Mouse (Mus musculus): ENCODE data around the gene Cfl1. TPM values are rescaled to one million over a fixed set of nuclear protein-coding genes. Genes with fewer than 3 reads are reported as not detected.

Gene Cfl1
- total and polyA plus RNA-seq, 3 experiments, result 818 to 1,768 (median 999) TPM

GRCm38 (mm10) chr19:5477004-5477667, 13.1 kb upstream of the Cfl1 start:
- Histone ChIP-seq H3K27me3 (replicated peaks) (no peaks in the 10 kb centered on the region), H3K27ac (ENCODE audit: insufficient read depth, low read depth) (no peak overlapping the region), H3K4me3 (replicated peaks in 1 of 3; ENCODE audit: low read depth in 2 of 3, low read length in 2 of 3, poor library complexity in 1 of 3) (no peak overlapping the region), H3K36me3 (replicated peaks in 1 of 2; ENCODE audit: control insufficient read depth in 1 of 2, insufficient read depth in 1 of 2, low read length in 1 of 2) (peaks cover 0 to 10% of the 10 kb centered on the region in 2 experiments), H3K9me3 (replicated peaks; ENCODE audit: low read length) (no peaks in the 10 kb centered on the region), H3K4me1 (ENCODE audit: control insufficient read depth in 1 of 2, insufficient read depth in 2 of 2) (no peaks in the 10 kb centered on the region), H3K79me2 (replicated peaks; ENCODE audit: control insufficient read depth, extremely low read depth, insufficient read depth, poor library complexity, severe bottlenecking) (no peaks in the 10 kb centered on the region), H3K4me2 (ENCODE audit: insufficient read depth, low read depth, poor library complexity, severe bottlenecking) (no peak overlapping the region), H3K9ac (ENCODE audit: insufficient read depth, low read depth) (no peak overlapping the region)
- dilution Hi-C loops (cut with MboI; ENCODE audit: extremely low pct_ligation_motif_present, extremely low pct_unique_long_range_greater_than_20kb, low sequenced_read_pairs) (no loop called here), in situ Hi-C loops (cut with MboI; ENCODE audit: low pct_ligation_motif_present, low pct_unique_long_range_greater_than_20kb, low sequenced_read_pairs) (no loop called here)
- TF ChIP-seq ZMIZ1 (IDR thresholded peaks at IDR 0.05; ENCODE audit: low read depth, low read length) (no peak), ETS1 (conservative IDR thresholded peaks at IDR 0.05; ENCODE audit: low read depth, low read length) (no peak), TBP (conservative IDR thresholded peaks at IDR 0.05; ENCODE audit: low read depth, low read length) (no peak), KAT2A (IDR thresholded peaks at IDR 0.05; ENCODE audit: insufficient replicate concordance, low read length) (no peak), NRF1 (IDR thresholded peaks at IDR 0.05; ENCODE audit: low read depth, low read length) (no peak), RCOR1 (conservative IDR thresholded peaks at IDR 0.05; ENCODE audit: low read depth, low read length) (no peak), USF1 (IDR thresholded peaks at IDR 0.05; ENCODE audit: low read depth, low read length) (no peak), ELF1 (IDR thresholded peaks at IDR 0.05; ENCODE audit: low read depth, low read length) (no peak), ZKSCAN1 (IDR thresholded peaks at IDR 0.05; ENCODE audit: borderline replicate concordance, low read depth, low read length) (no peak), MXI1 (IDR thresholded peaks at IDR 0.05; ENCODE audit: low read depth, low read length) (no peak), POLR2AphosphoS2 (IDR thresholded peaks at IDR 0.05; ENCODE audit: low read depth, low read length) (no peak), MAZ (IDR thresholded peaks at IDR 0.05; ENCODE audit: low read depth, low read length) (no peak), MAFK (IDR thresholded peaks at IDR 0.05; ENCODE audit: insufficient replicate concordance, low read length) (no peak), CTCF (conservative IDR thresholded peaks at IDR 0.05 in 1 of 2, IDR thresholded peaks at IDR 0.05 in 1 of 2; ENCODE audit: low read depth in 2 of 2, low read length in 2 of 2) (no peak), JUND (conservative IDR thresholded peaks at IDR 0.05; ENCODE audit: low read depth, low read length) (no peak), POLR2A (IDR thresholded peaks at IDR 0.05; ENCODE audit: low read depth, low read length) (no peak), MEF2A (IDR thresholded peaks at IDR 0.05; ENCODE audit: borderline replicate concordance, low read depth, low read length) (no peak), CHD1 (IDR thresholded peaks at IDR 0.05; ENCODE audit: low read depth, low read length) (no peak)
- DNase-seq (ENCODE audit: extremely low read depth), result no peak

- in situ Hi-C loops (cut with MboI; ENCODE audit: low pct_ligation_motif_present, low pct_unique_long_range_greater_than_20kb, low sequenced_read_pairs), result no loop called here
- Histone ChIP-seq H3K4me3 (replicated peaks in 1 of 3; ENCODE audit: low read depth in 2 of 3, low read length in 2 of 3, poor library complexity in 1 of 3) (no peak overlapping the region), H3K9me3 (replicated peaks; ENCODE audit: low read length) (no peaks in the 10 kb centered on the region), H3K4me2 (ENCODE audit: insufficient read depth, low read depth, poor library complexity, severe bottlenecking) (no peak overlapping the region), H3K79me2 (replicated peaks; ENCODE audit: control insufficient read depth, extremely low read depth, insufficient read depth, poor library complexity, severe bottlenecking) (no peaks in the 10 kb centered on the region), H3K36me3 (replicated peaks in 1 of 2; ENCODE audit: control insufficient read depth in 1 of 2, insufficient read depth in 1 of 2, low read length in 1 of 2) (peaks cover 0 to 17% of the 10 kb centered on the region in 2 experiments), H3K4me1 (ENCODE audit: control insufficient read depth in 1 of 2, insufficient read depth in 2 of 2) (no peaks in the 10 kb centered on the region), H3K27me3 (replicated peaks) (no peaks in the 10 kb centered on the region), H3K9ac (ENCODE audit: insufficient read depth, low read depth) (no peak overlapping the region), H3K27ac (ENCODE audit: insufficient read depth, low read depth) (no peak overlapping the region)
- dilution Hi-C loops (cut with MboI; ENCODE audit: extremely low pct_ligation_motif_present, extremely low pct_unique_long_range_greater_than_20kb, low sequenced_read_pairs), result no loop called here
- DNase-seq (ENCODE audit: extremely low read depth), result no peak
- TF ChIP-seq CHD2 (IDR thresholded peaks at IDR 0.05; ENCODE audit: low read length), result no peak
- no peak for TF ChIP-seq IRF4 (IDR thresholded peaks at IDR 0.05; ENCODE audit: low read depth, low read length)
- TF ChIP-seq MEF2A (IDR thresholded peaks at IDR 0.05; ENCODE audit: borderline replicate concordance, low read depth, low read length), result no peak
- no peak for TF ChIP-seq ETS1 (conservative IDR thresholded peaks at IDR 0.05; ENCODE audit: low read depth, low read length)
- TF ChIP-seq TBP (conservative IDR thresholded peaks at IDR 0.05; ENCODE audit: low read depth, low read length), result no peak
Observed at GRCm38 (mm10) chr19:5477668-5478300, 12.5 kb upstream of the Cfl1 start.
